Mouse (Mus musculus) lung, postnatal 10 days (tissue): ENCODE measurements around the gene Slc36a2.
A peak's percentile ranks its signal among the peaks of the same experiment; 100 is the strongest.

Source experiments
- DNase-seq: peaks from one replicate; pipeline ENCODE4 v3.0.0; 2021

The Slc36a2 gene

DNA sequence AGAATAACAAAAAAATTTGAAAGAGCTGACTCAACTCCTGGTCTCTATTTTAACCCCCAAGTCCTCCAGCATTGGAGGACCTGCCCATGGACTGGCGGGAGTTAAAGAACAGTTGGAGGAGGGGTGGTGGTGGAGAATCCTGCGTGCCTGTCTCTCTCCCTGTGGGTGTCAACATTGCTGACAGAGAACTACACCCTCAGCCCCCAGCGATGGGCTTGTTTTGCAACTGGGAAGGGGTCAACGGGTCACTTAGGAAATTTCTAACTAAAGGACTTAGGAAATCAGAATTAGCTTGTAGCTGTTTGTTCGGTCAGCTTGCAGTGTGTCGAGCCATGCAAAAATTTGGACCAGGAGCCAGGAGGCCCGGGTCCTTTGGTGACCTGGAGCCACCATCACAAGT, 1.8 kb downstream of the Slc36a2 start:
- DNase-seq = peak; percentile 74

DNA sequence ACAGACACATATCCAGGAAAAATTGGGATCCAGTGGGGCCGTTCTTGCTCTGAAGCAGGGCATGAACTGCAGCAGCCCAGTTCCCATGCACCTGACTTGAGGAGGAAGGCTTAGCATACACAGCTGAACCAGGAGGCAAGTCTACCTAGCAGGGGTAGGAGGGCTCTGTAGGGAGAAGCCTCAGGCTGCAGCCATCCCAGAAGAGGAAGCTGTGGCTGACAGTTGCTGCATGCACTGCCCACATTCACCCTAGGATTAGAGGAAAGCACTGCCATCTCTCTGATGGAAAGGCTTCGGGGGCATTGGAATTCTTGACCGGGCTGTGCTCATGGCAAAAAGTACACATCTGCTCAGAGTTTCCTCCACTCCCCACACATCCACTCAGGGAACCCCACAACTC, 5.0 kb downstream of the Slc36a2 start:
- DNase-seq = no peak

DNA sequence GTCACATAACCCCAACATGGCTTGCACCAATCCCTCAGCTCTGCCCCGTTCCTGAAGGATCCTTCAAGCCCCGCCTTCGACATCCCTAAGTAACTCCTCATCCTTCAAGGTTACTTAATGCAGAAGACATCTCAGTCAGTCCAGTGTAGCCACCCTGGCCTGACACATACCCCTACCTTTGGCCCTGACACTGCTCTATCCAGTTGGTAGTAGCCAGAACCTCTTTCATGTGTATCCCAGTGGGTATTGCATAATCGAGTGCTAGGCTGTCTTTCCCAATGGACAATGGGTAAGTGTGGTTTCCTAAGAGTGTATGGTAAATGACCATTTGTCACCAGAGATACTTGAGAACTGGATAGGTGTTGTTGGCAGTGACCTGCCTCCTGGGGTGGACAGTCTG, 6.0 kb downstream of the Slc36a2 start:
- DNase-seq = no peak

DNA sequence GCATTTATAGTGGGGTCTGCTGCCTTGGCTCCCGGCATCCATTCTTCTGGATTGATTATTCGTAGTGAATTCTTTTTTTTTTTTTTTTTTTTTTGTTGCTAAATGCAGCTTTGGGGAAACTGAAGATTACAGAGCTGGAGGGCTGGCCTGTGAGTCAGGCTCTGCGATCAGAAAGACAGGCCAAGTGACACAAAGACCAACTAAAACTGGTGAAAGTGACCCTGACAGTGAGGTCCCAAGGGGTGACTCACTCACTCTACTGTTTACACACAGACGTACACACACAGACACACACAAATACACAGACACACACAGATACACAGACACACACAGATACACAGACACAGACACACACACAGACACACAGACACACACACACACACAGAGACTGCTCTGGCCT, 14.4 kb downstream of the Slc36a2 start:
- no peak for DNase-seq

DNA sequence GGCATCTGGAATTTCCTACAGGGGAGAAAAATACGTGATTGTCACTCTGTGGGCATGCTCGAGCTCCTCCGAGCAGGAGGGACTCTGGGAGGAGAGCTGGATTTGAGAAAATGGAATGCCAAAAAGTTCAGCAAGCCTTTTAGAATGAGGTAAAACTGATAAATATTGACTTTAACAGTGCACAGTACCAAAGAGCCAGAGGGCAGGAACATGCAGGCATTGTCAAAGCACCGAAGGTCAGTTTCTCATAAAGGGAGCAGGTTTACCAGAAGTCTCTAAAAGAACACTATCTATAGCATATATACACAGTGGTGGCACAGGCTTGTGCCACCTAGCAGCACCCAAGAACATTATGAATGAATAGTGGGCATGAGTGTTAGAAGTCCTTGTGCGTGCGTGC, 16.0 kb downstream of the Slc36a2 start:
- no peak for DNase-seq

DNA sequence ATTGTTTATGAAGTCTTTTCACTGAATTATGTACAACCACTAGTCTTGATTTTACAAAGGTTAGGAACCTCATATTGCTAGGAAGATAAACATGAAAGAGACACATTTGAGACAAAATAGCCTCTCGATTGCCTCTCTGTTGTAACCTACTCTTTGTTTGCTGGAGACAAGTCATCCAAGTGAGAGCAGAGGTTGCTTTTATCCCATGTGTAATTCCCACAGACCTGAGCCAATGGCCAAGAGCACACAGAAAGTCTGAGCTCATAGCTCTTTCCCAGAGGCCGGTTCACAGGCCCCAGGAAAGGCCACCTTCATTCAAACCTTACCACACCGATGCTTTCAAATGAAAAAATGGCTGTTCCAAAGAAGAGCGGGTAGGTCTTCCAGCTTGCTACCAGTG, 16.4 kb downstream of the Slc36a2 start:
- no peak for DNase-seq

DNA sequence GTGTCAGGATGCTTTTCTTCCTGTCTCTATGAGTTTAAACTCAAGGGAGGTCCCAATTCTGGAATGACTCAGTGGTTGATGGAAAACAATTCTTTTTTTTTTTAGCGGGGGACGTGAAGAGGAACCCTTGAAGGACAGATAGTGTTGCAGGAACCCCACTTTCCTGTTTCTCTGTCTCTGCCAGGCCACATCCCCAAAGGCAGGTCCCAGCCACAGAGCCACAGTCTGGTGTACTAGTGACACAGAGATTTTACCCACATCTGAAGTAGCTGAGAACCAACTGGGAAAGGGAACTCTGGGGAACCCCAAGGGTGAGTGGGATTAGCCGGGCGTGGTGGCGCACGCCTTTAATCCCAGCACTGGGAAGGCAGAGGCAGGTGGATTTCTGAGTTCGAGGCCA, 19.1 kb downstream of the Slc36a2 start:
- no peak for DNase-seq

DNA sequence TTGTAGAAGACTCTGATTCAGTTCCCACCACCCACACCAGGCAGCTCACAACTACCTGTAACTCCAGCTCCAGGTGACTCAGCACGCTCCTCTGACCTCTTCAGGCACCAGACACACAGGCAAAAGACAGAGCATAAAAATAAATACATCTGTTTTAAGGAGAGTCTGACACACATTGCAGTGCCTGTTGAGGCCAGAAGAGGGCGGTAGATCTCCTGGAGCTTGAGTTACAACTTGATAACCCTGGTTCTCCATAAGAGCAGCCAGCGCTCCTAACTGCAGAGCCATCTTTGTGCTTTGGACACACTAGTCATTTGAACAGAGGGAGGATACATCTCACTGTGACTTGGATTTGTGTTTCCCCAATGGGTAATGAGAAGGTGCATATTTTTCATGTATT, 20.2 kb downstream of the Slc36a2 start:
- DNase-seq = peak; percentile 66

DNA sequence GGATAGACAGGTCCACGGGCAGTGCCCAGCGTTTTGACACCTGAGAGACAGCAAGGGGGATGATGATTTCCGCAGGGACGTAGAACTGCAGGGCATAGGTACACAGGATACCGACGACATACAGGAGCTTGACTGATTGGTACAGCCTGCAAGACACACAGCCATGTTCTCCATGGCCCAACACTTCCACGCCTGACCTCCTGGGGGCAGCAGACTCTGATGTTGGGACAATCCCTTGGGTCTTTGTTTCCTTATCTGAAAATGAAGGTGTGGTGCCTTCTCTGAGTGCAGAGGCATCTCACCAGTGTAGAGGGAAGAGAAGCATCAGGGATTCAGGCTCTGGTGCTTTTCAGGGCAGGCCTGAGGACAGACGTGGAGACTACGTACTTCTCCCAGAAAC, 22.2 kb downstream of the Slc36a2 start:
- DNase-seq = peak; percentile 60

DNA sequence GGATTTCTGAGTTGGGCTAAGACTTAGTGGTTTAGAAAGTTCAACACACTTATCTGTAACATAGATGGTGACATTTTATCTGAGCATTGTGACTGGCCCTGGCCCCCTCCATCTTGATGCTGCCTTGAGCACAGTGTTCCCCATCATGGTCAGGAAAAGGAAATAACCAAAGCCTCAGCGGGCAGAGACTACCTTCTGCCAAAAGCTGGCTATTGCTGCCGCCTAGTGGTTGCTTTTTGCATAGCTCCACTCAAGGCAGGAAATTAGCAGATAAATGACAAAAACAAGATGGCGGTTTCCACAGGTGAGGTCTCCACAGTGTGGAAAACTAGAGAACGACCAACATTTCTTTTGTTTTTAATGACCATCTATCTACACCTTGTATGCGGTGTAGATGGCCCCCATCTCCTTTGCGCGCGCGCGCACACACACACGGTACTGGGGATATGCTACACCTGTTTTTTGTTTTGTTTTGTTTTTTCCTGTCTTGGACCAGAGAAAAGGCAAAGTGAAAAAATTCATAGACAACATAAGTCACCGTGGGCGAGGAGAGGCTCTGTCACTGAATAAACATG, 26.0 kb downstream of the Slc36a2 start:
- peak; percentile 88 for DNase-seq

DNA sequence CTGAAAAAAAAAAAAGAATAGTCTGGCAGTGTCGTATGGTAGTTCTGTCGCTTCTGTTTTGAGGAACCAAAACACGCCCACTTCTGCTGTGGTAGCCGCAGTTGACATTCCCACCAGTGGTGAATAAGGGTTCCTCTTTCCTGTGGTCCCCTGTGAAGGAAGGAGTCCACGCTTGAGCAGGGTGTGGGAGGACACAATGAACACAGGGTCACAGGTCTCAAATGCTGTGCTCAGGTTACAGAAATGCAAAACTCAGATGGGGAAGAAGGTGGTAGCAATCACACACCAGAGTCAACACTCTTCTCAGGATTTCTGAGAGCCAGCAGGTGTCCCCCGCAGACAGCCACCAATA, 29.8 kb downstream of the Slc36a2 start:
- DNase-seq = peak; percentile 20

DNA sequence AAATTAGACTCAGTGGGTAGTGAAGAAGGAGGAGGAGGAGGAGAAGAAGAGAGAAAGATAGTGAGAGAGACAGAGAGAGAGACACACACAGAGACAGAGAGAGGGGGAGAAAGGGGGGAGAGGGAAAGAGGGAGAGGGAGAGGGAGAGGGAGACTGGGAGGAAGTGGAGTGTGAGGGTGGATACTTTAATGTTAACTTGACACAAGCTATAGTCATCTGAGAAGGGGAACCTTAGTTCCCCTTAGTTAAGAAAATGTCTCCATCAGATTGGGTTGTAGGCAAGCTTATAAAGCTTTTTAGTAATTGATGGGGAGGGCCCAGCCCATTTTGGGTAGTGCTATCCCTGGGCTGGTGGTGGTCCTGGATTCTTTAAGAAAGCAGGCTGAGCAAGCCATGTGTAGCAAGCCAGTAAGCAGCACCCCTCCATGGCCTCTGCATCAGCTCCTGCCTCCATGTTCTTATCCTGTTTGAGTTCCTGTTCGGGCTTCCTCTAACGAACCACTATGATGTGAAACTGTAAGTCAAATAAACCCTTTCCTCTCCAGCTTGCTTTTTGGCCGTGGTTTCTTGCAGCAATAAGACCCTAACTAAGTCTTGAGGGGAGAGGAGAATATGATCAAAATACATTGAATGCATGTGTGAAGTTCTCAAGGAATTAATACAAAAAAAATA, 30.3 kb downstream of the Slc36a2 start:
- no peak for DNase-seq

DNA sequence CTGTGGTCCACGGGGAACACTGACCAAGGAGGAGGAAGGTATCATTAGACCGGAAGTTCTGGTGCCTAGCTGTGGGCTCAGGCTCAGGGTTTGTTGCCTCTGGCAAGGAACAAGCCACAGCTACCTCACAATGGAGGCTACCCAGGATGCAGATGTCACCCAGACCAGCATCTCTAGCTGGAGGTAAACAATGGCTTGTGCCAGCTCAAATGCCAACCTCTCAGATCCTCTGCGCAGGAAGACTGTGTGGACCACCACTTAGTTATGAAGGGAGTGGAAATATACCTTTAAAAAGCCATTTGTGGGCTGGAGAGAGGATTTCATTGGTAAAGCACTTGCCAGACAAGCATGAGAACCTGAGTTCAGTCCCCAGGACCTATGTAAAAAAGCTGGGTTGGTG, 33.3 kb downstream of the Slc36a2 start, which contains the start of gene Slc36a3:
Slc36a3 (minus strand) TSS at position 101 of the 400 bp plus-strand sequence.
- DNase-seq = no peak

DNA sequence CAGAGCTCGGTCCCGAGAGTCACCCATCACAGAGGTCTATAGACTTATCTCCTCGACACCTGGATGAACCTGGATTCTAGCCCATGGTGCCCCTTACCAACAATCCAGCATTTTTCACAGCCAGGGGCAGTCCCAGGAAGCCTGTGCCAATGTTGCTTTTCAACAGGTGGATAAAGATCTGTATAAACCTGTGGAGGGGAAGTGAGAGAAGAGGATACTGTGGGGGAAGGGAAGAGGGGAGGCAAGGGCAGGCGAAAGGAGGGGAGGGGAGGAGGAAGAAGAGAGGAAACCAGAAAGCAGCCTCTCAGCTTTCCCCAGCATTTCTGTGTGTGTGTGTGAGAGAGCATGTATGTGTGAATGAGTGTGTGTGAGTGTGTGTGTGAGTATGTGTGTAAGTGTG, 36.4 kb downstream of the Slc36a2 start:
- DNase-seq = no peak

DNA sequence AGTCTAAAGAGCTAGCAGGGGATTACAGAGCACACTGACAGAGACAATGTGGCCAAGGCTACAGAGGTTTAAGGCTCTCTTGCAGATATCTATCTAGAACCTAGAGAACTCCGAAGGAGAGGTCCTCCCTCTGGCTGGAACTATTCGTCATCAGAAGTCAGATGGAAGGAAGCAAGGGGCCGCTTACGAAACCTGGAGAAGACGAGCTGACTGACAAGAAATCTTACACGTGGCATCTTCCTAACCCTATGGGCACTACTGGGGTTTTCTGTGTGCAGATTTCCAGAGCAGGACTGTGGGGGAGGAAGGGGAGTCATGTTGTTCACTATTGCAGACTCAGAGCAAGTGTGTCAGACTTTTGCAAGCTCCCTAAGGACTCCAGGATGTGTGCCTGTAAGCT, 37.5 kb downstream of the Slc36a2 start:
- DNase-seq = no peak

DNA sequence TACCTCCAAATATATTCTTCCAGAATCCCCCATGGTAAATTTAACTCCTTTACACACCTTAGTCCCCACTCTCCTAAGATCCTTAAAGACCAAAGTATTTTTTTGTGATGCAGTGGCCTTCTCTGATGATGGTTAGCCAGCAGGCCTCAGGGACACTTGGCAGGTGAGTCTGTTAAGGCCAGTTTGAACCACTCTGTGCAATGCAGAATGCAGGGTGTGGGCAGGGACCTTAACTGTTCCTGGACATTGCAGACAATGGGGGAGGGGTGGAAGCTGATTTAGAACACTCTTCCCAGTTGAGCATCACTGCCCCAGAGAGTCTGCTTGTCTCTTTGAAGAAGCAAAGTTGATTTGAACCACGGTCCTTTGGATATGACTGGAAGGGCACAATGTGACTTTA, 38.0 kb downstream of the Slc36a2 start:
- no peak for DNase-seq

DNA sequence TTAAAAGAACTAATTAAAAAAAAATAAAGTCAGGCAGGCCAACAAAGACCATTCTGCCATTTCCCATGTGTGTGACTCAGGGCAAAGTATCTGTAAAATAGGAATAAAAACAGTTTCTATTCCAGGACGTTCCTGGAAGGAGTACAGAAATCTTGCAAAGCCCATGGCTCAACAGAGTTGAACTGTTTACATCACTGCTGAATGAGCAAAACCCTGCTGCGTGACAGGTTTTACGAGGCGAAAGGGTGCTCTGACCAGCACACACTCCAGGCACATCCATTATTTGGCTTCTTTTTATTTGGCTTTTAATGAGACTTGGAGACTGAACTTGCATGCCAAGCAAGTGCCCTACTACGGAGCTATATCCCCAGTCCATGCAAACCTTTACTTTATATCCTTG, 40.9 kb downstream of the Slc36a2 start:
- no peak for DNase-seq

DNA sequence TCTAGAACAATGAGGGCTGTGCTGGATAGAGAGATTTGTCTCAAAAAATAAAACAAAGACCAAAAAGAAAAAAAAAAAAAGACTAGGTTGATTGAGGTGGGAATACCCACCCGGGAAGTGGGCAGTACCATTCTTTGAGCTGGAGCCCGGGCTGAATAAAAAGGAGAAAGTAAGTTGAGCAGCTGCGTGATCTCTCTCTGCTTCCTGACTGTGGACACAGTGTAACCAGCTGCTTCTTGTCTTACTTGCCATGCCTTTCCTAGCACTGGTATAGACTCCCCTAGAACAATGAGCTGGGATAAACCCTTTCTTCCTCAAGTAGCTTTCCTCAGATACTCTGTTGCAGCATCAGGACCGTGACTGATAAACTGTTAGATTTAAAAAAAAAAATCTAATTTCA, 43.4 kb downstream of the Slc36a2 start:
- no peak for DNase-seq

DNA sequence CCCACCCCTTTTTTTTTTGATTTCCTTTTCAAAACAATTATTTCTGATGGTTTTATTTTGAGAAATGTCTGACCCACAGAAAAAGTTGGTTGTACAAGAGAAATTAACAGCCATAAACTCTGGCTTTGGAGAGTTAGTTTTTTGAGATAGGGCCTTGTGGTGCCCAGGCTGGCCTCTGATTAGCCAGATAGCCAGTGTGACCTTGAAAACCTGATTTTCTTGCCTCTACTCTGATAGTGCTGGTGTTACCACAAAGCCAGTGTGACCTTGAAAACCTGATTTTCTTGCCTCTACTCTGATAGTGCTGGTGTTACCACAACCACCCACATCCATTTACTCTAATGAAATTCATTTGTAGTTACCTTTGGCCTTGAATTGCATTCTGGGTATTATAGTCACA, 47.2 kb downstream of the Slc36a2 start:
- DNase-seq = no peak

DNA sequence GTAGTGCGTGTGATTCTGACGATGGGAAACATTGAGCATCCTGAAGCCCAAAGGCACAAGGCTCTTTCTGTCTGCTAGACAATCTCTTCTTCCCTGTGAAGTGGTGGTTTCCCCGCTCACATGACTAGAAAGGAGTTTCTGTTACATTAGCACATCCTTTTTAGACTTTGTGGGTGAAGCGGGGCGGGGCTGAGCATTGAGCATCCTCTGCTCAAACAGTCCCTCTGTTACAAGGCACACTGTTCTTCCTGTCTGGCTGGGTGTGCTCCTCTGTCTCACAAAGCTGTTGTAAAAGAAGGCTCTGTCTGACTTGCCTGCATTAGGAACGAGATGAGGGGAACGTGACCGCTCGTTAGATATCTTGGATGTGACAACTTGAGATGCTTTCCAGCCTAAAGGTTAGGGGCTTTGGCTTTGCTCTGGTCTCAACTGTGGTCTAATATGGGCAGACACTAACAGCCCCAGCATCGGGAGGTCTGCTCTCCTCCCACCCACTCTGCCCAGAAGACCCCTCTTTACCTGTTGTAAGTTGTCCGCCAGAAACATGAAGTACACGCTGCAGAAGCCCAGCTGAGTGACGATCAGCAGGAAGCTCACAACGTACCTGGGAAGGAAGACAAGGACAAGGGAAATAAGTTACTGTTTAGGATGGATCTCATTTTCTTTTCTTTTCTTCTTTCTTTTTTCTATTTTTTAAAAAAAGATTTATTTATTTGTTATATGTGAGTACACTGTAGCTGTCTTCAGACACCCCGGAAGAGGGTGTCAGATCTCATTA, 47.9 kb downstream of the Slc36a2 start:
- DNase-seq = no peak

DNA sequence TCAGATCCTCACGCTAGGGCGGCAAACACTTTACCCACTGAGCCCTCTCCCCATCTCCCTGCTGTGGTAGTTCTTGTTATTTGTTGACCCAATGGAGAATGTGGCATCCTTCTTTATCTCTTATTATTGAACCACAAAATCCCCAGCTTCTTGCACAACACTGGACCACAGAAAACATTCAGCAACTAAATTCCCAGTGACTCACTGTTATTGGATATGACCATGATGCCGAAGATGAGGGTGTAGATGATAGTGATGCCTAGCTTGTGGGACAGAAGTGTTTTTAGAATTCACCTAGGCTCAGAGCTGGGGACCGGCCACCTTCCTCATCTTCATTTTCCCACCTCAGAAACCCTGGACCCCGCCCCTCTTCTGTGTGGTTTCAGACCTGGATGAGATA, 50.0 kb downstream of the Slc36a2 start:
- no peak for DNase-seq

DNA sequence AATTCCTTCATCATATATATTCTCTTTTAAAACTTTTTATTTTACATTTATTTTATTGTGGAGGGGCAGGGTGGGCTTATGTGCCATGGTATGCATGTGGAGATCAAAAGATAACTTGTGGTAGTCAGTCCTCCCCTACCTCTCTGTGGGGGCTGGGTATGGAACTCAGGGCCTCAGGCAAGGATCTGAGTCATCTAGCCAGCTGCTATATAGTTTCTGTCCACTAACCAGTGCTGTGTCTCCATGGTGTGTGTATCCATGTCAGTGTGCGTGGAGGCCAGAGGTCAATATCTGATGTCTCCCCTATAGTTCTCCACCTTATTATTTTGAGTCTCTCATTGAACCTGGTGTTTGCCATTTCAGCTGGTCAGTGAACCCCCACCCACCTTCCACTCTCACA, 50.5 kb downstream of the Slc36a2 start:
- DNase-seq = no peak

DNA sequence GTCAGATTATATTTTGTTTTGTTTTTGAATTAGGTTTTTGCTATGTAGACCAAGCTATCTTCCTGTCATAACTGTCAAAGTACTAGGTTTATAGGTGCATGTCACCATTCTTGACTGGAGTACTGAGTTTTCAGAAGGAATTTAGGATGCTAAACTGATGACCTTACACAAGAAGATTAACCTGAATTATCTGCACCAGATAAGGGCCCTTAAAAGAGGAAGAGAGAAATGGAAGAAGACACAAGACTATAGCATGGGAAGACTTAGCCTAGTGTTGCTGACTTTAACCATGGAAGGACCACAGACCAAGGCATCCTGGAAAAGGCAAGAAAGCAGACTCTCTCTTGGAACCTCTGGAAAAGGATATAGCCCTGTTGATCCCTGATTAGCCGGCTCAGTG, 51.7 kb downstream of the Slc36a2 start:
- DNase-seq = no peak

DNA sequence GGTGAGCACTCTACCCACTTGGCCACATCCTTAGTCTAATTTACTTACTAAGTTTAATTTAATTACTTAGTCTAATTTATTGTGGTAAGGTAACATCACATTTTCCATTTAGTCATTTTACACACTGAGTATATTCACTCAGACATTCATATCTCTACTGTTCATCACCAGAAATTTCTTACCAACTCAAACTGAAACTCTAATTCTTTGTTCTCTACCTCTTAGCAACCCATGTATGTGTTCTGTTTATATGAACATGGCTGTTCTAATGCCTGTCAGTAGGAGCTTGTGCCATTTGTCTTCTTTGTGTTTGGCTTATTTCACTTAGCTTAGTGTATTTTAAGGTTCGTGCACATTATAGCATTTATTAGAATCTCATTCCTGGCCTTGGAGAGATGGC, 52.9 kb downstream of the Slc36a2 start:
- no peak for DNase-seq
